Mouse (Mus musculus) monocyte, adult 5-6 weeks (primary cell): ENCODE results near the gene Galnt6. TPM values are rescaled to one million over a fixed set of nuclear protein-coding genes. Genes with fewer than 3 reads are reported as not detected.
"Not testable (repeated sequence)": the region's sequence is repeated elsewhere in the genome, so short reads cannot be mapped to it uniquely, and the experiment has no call there.

Source experiments
- ATAC-seq: fragments of 153-309, 156-312 bp; replicated peaks from 2 replicates; pipeline ENCODE4 v1.8.0; 2017; ENCODE audit warnings: mild to moderate bottlenecking; ENCODE audit not compliant: low TSS enrichment, insufficient number of reproducible peaks, severe bottlenecking, poor library complexity, low FRiP score
- total RNA-seq: library from RNA; stranded (forward); fragments of 200-1000, 200-491, 200-594 nt; gene quantifications from 3 replicates; pipeline ENCODE4 v1.2.3, GENCODE M21; 2017

Gene Galnt6
- 43.8 to 60.6 TPM (median 51.3 TPM) in 3 replicates for total RNA-seq

GRCm38 (mm10) chr15:100729281-100729985 is at the start of gene Galnt6:
TSS of gene Galnt6 (minus strand) at chr15:100729376.
- ATAC-seq, result no peak

GRCm38 (mm10) chr15:100777020-100778016 is 48.1 kb upstream of the Galnt6 start:
- ATAC-seq, result no peak

GRCm38 (mm10) chr15:100776424-100776823 is 47.2 kb upstream of the Galnt6 start:
- ATAC-seq, result no peak

- ATAC-seq, result no peak
Measured at GRCm38 (mm10) chr15:100775189-100776166, 46.3 kb upstream of the Galnt6 start.

- ATAC-seq, result not testable (repeated sequence)
Measured at GRCm38 (mm10) chr15:100773859-100774258, 44.7 kb upstream of the Galnt6 start.

GRCm38 (mm10) chr15:100772685-100773084 is 43.5 kb upstream of the Galnt6 start:
- ATAC-seq, result no peak

GRCm38 (mm10) chr15:100770338-100770737 is 41.2 kb upstream of the Galnt6 start:
- ATAC-seq, result no peak

GRCm38 (mm10) chr15:100769023-100769422 is 39.8 kb upstream of the Galnt6 start:
- ATAC-seq, result not testable (repeated sequence)

GRCm38 (mm10) chr15:100767851-100768250 is 38.7 kb upstream of the Galnt6 start:
- no peak for ATAC-seq

- no peak for ATAC-seq
Measured at GRCm38 (mm10) chr15:100766826-100767225, 37.6 kb upstream of the Galnt6 start.

- ATAC-seq, result no peak
Measured at GRCm38 (mm10) chr15:100764163-100764951, 35.2 kb upstream of the Galnt6 start.

- no peak for ATAC-seq
Measured at GRCm38 (mm10) chr15:100762649-100763048, 33.5 kb upstream of the Galnt6 start.

- peak; percentile 75 for ATAC-seq
Measured at GRCm38 (mm10) chr15:100761419-100762185, 32.4 kb upstream of the Galnt6 start, which contains the start of gene Slc4a8. TSS of gene Slc4a8 (plus strand) at chr15:100761747.

GRCm38 (mm10) chr15:100761036-100761418 is 31.9 kb upstream of the Galnt6 start:
- no peak for ATAC-seq

GRCm38 (mm10) chr15:100759286-100759685 is 30.1 kb upstream of the Galnt6 start:
- no peak for ATAC-seq

- peak; percentile 64 for ATAC-seq
Measured at GRCm38 (mm10) chr15:100757527-100757978, 28.4 kb upstream of the Galnt6 start.
